Mouse (Mus musculus) fibroblast of lung, adult 2 months (primary cell): ENCODE data around the gene Lrrc36.

Source experiments
- DNase-seq: peaks from one replicate; pipeline ENCODE4 v3.0.0-alpha.2; 2011; ENCODE audit warnings: low read depth

The Lrrc36 gene

GRCm38 (mm10) chr8:105413391-105413790, at the start of gene Lrrc36, which contains the start of gene Kctd19:
Gene Lrrc36, plus strand, starts transcription at chr8:105413571.
Gene Kctd19, minus strand, starts transcription at chr8:105413502.
- no peak for DNase-seq

GRCm38 (mm10) chr8:105367107-105367506, 46.3 kb upstream of the Lrrc36 start:
- no peak for DNase-seq

GRCm38 (mm10) chr8:105372473-105372872, 40.9 kb upstream of the Lrrc36 start:
- DNase-seq: no peak

GRCm38 (mm10) chr8:105373032-105373431, 40.3 kb upstream of the Lrrc36 start, which contains the start of gene Plekhg4:
Gene Plekhg4, plus strand, starts transcription at chr8:105373274.
- no peak for DNase-seq

GRCm38 (mm10) chr8:105374513-105374966, 38.8 kb upstream of the Lrrc36 start:
- DNase-seq: no peak

- DNase-seq: no peak
These were observed 34.7 kb upstream of the Lrrc36 start for GRCm38 (mm10) chr8:105378673-105379072.

GRCm38 (mm10) chr8:105380308-105380707, 33.1 kb upstream of the Lrrc36 start:
- DNase-seq: no peak

- no peak for DNase-seq
These were observed 29.3 kb upstream of the Lrrc36 start for GRCm38 (mm10) chr8:105384070-105384469.

- DNase-seq: peak; percentile 57
These were observed 26.2 kb upstream of the Lrrc36 start for GRCm38 (mm10) chr8:105387151-105387550.

- DNase-seq: no peak
These were observed 24.3 kb upstream of the Lrrc36 start for GRCm38 (mm10) chr8:105389096-105389495.

- no peak for DNase-seq
These were observed 20.1 kb upstream of the Lrrc36 start for GRCm38 (mm10) chr8:105393089-105393787.

GRCm38 (mm10) chr8:105393915-105394314, 19.5 kb upstream of the Lrrc36 start:
- DNase-seq: no peak

- no peak for DNase-seq
These were observed 15.6 kb upstream of the Lrrc36 start for GRCm38 (mm10) chr8:105397747-105398146.

GRCm38 (mm10) chr8:105400016-105400415, 13.4 kb upstream of the Lrrc36 start:
- DNase-seq: no peak

GRCm38 (mm10) chr8:105403467-105403866, 9.9 kb upstream of the Lrrc36 start:
- DNase-seq: no peak

GRCm38 (mm10) chr8:105404496-105404895, 8.9 kb upstream of the Lrrc36 start:
- DNase-seq: no peak

GRCm38 (mm10) chr8:105406416-105406815, 7.0 kb upstream of the Lrrc36 start:
- DNase-seq: no peak

GRCm38 (mm10) chr8:105408331-105408730, 5.0 kb upstream of the Lrrc36 start:
- DNase-seq: no peak

GRCm38 (mm10) chr8:105409947-105410346, 3.4 kb upstream of the Lrrc36 start:
- no peak for DNase-seq

GRCm38 (mm10) chr8:105418992-105419391, 5.6 kb downstream of the Lrrc36 start:
- DNase-seq: no peak

GRCm38 (mm10) chr8:105419800-105420199, 6.4 kb downstream of the Lrrc36 start:
- DNase-seq: no peak

GRCm38 (mm10) chr8:105422006-105422405, 8.6 kb downstream of the Lrrc36 start:
- no peak for DNase-seq

GRCm38 (mm10) chr8:105426878-105427277, 13.5 kb downstream of the Lrrc36 start:
- no peak for DNase-seq
